Mouse (Mus musculus): ENCODE results near the gene Stoml1.

DNA sequence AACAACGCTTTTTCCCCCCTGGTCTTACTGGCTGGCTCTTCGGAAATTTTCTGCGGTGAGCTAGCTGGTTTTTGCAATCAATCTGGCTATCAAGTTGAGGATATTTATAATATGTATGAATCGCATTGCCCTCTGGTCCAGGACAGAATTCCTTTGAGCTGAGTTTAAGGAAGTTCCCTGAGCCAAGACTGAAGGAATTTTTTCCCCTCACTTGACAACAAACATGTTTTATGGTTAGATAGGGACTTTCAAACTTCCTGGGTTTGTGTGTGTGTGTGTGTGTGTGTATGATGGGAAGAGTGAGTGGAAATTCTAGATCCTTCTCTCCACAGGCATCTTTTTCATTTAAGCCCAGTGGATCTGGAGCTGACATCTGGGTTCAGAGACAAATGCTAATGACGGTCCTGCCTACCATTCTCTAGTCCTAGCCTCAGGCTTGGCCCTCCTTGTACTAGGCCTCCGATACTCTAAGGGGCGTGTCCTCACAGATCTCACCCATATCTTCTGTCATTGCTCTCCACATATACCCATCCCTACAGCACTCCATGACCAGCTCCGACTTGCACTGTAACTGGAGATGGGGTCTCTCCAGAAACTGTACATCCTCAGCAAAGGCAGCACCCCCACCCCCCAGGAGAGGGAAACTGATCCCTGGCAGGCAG is 38.3 kb upstream of the Stoml1 start:
- TF ChIP-seq CTCF (IDR thresholded peaks at IDR 0.05; ENCODE audit: low read depth) (no peak), EP300 (IDR thresholded peaks at IDR 0.05; ENCODE audit: low read depth) (no peak)

Data from liver, embryonic 14.5 days (tissue).